Mouse (Mus musculus) mammary gland, adult 2 months (tissue): ENCODE measurements around the gene Rps7. TPM values are rescaled to one million over a fixed set of nuclear protein-coding genes. Genes with fewer than 3 reads are reported as not detected.

Source experiments
- polyA plus RNA-seq: library from polyadenylated mRNA; depleted of rRNA; stranded (reverse); fragments of >200 nt; gene quantifications from 2 replicates; pipeline ENCODE4 v1.2.3, GENCODE M21; 2012; ENCODE audit warnings: low replicate concordance; rRNA removed

Rps7 gene
- 190 and 201 TPM in 2 replicates for polyA plus RNA-seq

GRCm38 (mm10) chr12:28635535-28636476 is at the start of gene Rps7:
TSS of gene Rps7 (minus strand) at chr12:28635953.

GRCm38 (mm10) chr12:28675121-28675924 is 39.6 kb upstream of the Rps7 start, which contains the start of gene Adi1:
TSS of gene Adi1 (plus strand) at chr12:28675231.

GRCm38 (mm10) chr12:28649141-28650110 is 13.7 kb upstream of the Rps7 start, which contains the start of gene Rnaseh1:
TSS of gene Rnaseh1 (plus strand) at chr12:28649602.

GRCm38 (mm10) chr12:28623195-28623594 is 12.6 kb downstream of the Rps7 start, which contains the start of gene Colec11:
TSS of gene Colec11 (minus strand) at chr12:28623377.

GRCm38 (mm10) chr12:28582423-28582822 is 53.3 kb downstream of the Rps7 start, which contains the start of gene Allc:
TSS of gene Allc (minus strand) at chr12:28582523.

Other genes starting within 250 kb of the Rps7 start
- gene Dcdc2c, start 83.6 kb downstream of the Rps7 start, polyA plus RNA-seq, result not detected in 2 replicates
- 0.10 TPM in 1 of 2 replicates, not detected in the other for gene Allc, start 53.4 kb downstream of the Rps7 start, polyA plus RNA-seq
- gene Colec11, start 12.6 kb downstream of the Rps7 start, polyA plus RNA-seq, result 1.9 and 2.2 TPM in 2 replicates
- gene Rnaseh1, start 13.6 kb upstream of the Rps7 start, polyA plus RNA-seq, result 7.2 and 9.5 TPM in 2 replicates
- gene Adi1, start 39.3 kb upstream of the Rps7 start, polyA plus RNA-seq, result 12.2 and 28.6 TPM in 2 replicates
- gene Trappc12, start 114.5 kb upstream of the Rps7 start, polyA plus RNA-seq, result 23.3 and 28.1 TPM in 2 replicates
- 35.5 and 47.2 TPM in 2 replicates for gene Eipr1, start 115.8 kb upstream of the Rps7 start, polyA plus RNA-seq